Mouse (Mus musculus) left cerebral cortex, postnatal 4 days (tissue): Measurements from ENCODE around the gene Zfp84. TPM values are rescaled to one million over a fixed set of nuclear protein-coding genes. Genes with fewer than 3 reads are reported as not detected.

Source experiments
- DNase-seq: peaks from one replicate; pipeline ENCODE4 v3.0.0-alpha.2; 2022
- intact Hi-C: fragments of 180-260 bp; cut with DNase I; formaldehyde crosslinking; loops from one replicate; pipeline ENCODE4 v1.15.1; 2025
- microRNA-seq: library from miRNA; unstranded; fragments of <30 nt; microRNA quantifications from one replicate; pipeline ENCODE4 v1.2.0, GENCODE M21; 2022
- total RNA-seq, 2 experiments: library from RNA; stranded (reverse); gene quantifications; 2 replicates each; pipeline ENCODE4 v1.2.3; 2021

Gene Zfp84
- total RNA-seq, 2 experiments from 2014 or later: 19.8 to 21.5 TPM

GRCm38 (mm10) chr7:29815061-29815784 lies 46.9 kb downstream of the Zfp84 start:
- no peak for DNase-seq
- intact Hi-C loops: no loop called here

GRCm38 (mm10) chr7:29815910-29816429 lies 47.6 kb downstream of the Zfp84 start, which contains the start of gene Zfp790:
Zfp790 (plus strand) TSS chr7:29816114.
- DNase-seq: peak; percentile 87
- intact Hi-C loops: no loop called here

GRCm38 (mm10) chr7:29818619-29819254 lies 50.4 kb downstream of the Zfp84 start:
- intact Hi-C loops: no loop called here

GRCm38 (mm10) chr7:29828001-29828400 lies 59.6 kb downstream of the Zfp84 start:
- intact Hi-C loops: no loop called here
- DNase-seq: no peak

More at GRCm38 (mm10) chr7:29818619-29819254, 50.4 kb downstream of the Zfp84 start:
- DNase-seq: peak; percentile 65

Small RNAs within 50 kb of the gene (microRNA-seq; reads per million reads assigned to microRNA genes)
- gene Mir1964: 5.4 reads per million, percentile 13 among the genes with 10 or more reads in this experiment

Other genes with a start within 250 kb of the Zfp84 start
- 10 to 100 TPM; 58.2 to 58.4 TPM for gene Sipa1l3, start 249.9 kb upstream of the Zfp84 start, total RNA-seq
- gene Catsperg2, start 41.5 kb upstream of the Zfp84 start, total RNA-seq: 1 to 10 TPM; 1.1 TPM
- 10 to 100 TPM; 12.0 to 13.1 TPM for gene Zfp30, start 15.4 kb downstream of the Zfp84 start, total RNA-seq
- gene Zfp790, start 47.6 kb downstream of the Zfp84 start, total RNA-seq: 10 to 100 TPM; 24.5 to 27.9 TPM
- 10 to 100 TPM; 17.7 to 19.5 TPM for gene Zfp940, start 85.1 kb downstream of the Zfp84 start, total RNA-seq
- gene Zfp420, start 91.4 kb downstream of the Zfp84 start, total RNA-seq: 10 to 100 TPM; 16.2 to 18.6 TPM
- 10 to 100 TPM; 19.5 to 22.5 TPM for gene Zfp27, start 138.0 kb downstream of the Zfp84 start, total RNA-seq
- gene Zfp383, start 139.7 kb downstream of the Zfp84 start, total RNA-seq: 10 to 100 TPM in 1 of 2 experiments, 1 to 10 TPM in 1; 9.9 to 10.7 TPM
- 10 to 100 TPM; 25.4 to 28.2 TPM for gene Zfp74, start 185.5 kb downstream of the Zfp84 start, total RNA-seq
- gene Zfp568, start 215.4 kb downstream of the Zfp84 start, total RNA-seq: 1 to 10 TPM; 5.1 to 5.4 TPM